Mouse (Mus musculus): ENCODE measurements at regions not wholly inside any gene's neighbourhood (a gene's known extent, or its start where the extent isn't known, plus 50 kb on each side); places are given as distances from the start of the nearest gene placed in this dataset.

DNA sequence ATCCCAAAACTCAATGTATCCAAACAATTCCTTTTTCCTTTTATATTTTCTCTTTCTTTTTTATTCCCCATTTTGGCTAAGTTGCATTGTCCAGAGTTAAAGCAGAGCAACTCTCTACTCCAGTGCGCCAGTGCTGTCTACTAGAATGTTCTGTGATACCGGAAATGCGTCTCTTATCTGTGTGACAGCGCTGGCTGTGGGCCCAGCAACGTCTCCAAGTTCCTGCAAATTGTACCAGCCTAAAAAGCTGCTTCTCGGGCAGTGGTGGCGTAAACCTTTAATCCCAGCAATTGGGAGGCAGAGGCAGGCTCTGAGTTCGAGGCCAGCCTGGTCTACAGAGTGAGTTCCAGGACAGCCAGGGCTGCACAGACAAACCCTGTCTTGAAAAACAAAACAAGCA is 59.4 kb downstream of the Cox18 start:
- no peak for DNase-seq (ENCODE audit: low spot score)
- Histone ChIP-seq H3K9me3 (no peaks in the 10 kb centered on the region), H3K36me3 (replicated peaks) (no peaks in the 10 kb centered on the region), H3K27ac (replicated peaks) (no peak overlapping the region), H3K27me3 (replicated peaks; ENCODE audit: low read depth, poor library complexity, severe bottlenecking) (no peaks in the 10 kb centered on the region), H3K4me1 (peaks cover 9% of the 10 kb centered on the region), H3K4me3 (no peak overlapping the region)
- WGBS, result 92% methylated on average over 8 of the region's 8 CpGs

DNA sequence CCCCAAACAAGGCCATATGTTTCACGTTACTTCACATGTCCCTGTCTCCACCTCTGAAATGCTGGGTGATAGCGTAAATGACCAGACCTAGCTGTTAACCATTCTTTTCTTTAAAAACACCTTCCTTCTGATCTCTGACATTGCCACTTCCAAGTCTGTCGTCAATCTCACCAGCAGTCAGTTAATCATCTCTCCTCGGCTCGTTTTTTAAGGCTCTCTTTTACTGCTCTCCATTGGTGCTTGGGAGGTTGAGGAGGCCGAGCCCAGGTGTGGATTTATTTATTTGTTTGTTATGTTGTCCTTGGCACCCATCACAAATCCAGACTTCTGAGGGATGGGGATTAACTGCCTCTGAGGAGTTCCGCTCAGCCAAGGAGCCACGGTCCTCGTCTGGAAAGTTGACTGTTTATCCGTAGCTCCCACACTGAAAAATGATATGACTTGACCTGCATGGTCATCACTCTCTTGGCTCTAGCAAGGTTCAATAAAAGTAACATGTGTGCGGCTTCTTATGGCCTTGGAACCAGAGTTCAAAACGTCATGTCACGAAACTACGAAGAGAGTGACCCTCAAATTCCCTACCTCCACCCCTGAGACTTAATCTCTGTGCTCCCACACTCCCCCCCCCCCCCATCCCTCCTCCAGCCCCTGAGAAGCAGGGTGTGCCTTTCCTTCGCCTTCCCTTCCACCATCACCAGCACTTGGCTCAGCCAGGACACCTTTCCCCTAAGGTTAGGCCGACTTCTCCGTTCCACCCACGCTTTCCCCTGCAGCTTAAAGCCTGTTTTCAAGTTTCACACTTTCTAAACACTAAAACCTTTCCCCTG is 60.6 kb downstream of the Cox18 start:
- no peaks in the 10 kb centered on the region for H3K36me3 ChIP-seq (replicated peaks)
- H3K9me3 ChIP-seq, result no peaks in the 10 kb centered on the region
- DNase-seq (ENCODE audit: low spot score), result no peak
- WGBS, result 74% methylated on average over 18 of the region's 18 CpGs
- no peak overlapping the region for H3K4me3 ChIP-seq
- H3K27ac ChIP-seq (replicated peaks), result no peak overlapping the region
- no peaks in the 10 kb centered on the region for H3K27me3 ChIP-seq (replicated peaks; ENCODE audit: low read depth, poor library complexity, severe bottlenecking)
- H3K4me1 ChIP-seq, result peaks cover 9% of the 10 kb centered on the region

DNA sequence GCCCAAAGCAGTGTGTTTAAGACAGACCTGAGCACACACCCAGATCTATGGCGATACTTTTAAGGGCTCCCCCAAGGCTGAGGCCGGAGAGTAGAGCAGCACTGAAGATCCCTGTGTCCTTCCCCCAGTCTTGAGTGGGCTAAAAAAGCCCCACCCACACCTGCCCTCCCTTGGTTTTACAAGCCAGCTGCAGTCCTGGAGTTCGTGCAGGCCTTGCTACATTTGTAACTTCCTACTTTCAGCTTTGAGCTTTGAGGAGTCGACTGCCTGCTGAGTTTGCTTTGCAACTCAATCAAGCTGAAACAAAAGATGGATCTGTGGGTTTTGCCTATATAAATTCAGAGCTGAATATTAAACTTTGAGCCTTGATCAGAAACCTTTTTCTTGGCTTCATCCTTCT is 63.5 kb downstream of the Cox18 start:
- WGBS, result 72% methylated on average over 4 of the region's 4 CpGs
- H3K4me1 ChIP-seq, result peaks cover 9% of the 10 kb centered on the region
- no peak for DNase-seq (ENCODE audit: low spot score)
- H3K4me3 ChIP-seq, result no peak overlapping the region
- H3K9me3 ChIP-seq, result no peaks in the 10 kb centered on the region
- H3K36me3 ChIP-seq (replicated peaks), result no peaks in the 10 kb centered on the region
- no peaks in the 10 kb centered on the region for H3K27me3 ChIP-seq (replicated peaks; ENCODE audit: low read depth, poor library complexity, severe bottlenecking)
- no peak overlapping the region for H3K27ac ChIP-seq (replicated peaks)

DNA sequence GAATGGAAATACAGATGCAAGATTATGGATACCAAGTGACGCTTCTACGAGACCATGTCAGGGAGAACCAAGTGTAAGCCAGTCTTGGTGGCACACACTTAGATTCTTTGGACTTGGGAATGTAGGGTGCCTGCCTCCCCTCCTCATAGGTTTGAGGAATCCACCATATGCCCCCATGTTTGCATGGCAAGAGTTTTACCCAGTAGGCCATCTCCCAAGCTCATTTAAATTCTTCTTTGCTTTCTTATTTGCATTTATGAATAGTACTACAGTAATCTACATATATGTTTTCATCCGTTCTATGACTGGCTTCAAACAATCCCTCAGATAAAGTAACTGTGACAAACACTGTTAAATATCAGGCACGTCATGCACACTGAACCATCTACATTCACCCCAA is 67.3 kb downstream of the Cox18 start:
- Histone ChIP-seq H3K4me1 (no peaks in the 10 kb centered on the region), H3K27ac (replicated peaks) (no peak overlapping the region), H3K9me3 (no peaks in the 10 kb centered on the region), H3K4me3 (no peak overlapping the region), H3K36me3 (replicated peaks) (no peaks in the 10 kb centered on the region), H3K27me3 (replicated peaks; ENCODE audit: low read depth, poor library complexity, severe bottlenecking) (no peaks in the 10 kb centered on the region)
- no peak for DNase-seq (ENCODE audit: low spot score)
- 90% methylated on average over 4 of the region's 4 CpGs for WGBS

DNA sequence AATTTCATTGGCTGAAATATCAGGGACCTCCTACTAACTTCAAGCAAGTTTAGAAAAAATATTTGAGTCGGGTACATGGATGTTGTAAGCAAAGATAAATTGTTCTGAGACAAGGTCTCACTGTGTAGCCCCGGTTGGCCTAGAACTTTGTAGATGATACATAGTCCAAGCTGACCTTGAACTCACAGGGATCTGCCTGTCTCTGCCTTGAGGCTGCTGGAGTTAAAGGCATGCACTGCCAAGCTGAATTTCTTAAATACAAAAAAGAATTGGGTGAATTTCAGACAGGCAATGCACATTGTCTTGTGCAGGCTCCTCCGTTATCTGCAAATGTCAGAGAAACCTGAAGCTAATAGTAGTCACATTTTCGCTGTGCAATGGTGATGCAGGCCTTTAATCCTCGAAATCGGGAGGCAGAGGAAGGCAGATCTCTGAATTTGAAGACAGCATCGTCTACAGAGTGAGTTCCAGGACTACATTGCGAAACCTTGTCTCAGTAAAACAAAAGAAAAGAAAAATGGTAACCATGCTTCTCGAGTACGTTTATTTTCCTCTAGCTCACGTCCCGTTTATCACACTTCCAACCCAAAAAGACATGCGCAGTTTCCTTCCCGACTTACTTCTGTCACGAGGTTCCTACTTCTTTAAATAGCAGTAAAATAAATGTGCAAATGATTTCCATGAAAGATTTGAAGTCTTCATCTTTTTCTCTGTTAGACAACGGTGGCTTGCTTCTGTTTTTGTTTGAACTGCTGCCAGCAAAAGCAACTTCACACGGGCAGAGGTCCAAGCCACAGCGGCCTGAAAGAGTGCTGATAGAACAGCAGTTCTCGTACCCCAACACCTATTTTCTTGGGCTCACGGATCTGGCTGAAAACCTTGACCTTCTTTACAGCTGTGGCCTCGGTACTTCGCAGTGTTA is 73.9 kb downstream of the Cox18 start:
- Histone ChIP-seq H3K27me3 (replicated peaks; ENCODE audit: low read depth, poor library complexity, severe bottlenecking) (no peaks in the 10 kb centered on the region), H3K36me3 (replicated peaks) (no peaks in the 10 kb centered on the region), H3K4me1 (no peaks in the 10 kb centered on the region), H3K9me3 (no peaks in the 10 kb centered on the region), H3K4me3 (no peak overlapping the region), H3K27ac (replicated peaks) (no peak overlapping the region)
- WGBS, result 90% methylated on average over 22 of the region's 22 CpGs
- DNase-seq (ENCODE audit: low spot score), result no peak

DNA sequence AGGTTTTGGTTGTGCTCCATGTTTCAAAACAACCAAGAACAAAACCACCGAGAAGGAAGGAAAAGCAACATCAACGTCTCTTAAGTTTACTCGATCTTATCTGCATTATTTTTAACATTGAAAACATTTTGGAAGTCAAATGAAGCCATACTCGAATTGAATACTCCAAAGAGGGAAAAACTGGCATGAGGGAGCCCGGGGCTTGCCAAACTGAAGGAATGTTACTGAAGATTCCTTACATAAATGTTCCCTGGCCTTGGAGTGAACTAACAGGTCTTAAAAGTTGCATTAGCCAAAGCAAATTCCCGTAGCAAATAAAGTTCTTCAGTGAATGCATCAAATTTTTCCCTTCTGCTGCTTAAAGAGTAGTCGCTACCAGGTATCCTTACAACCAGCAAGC is 87.8 kb downstream of the Cox18 start:
- Histone ChIP-seq H3K4me3 (no peak overlapping the region), H3K4me1 (no peaks in the 10 kb centered on the region), H3K27ac (replicated peaks) (no peak overlapping the region), H3K27me3 (replicated peaks; ENCODE audit: low read depth, poor library complexity, severe bottlenecking) (no peaks in the 10 kb centered on the region), H3K9me3 (no peaks in the 10 kb centered on the region), H3K36me3 (replicated peaks) (no peaks in the 10 kb centered on the region)
- 85% methylated on average over 7 of the region's 7 CpGs for WGBS
- no peak for DNase-seq (ENCODE audit: low spot score)

DNA sequence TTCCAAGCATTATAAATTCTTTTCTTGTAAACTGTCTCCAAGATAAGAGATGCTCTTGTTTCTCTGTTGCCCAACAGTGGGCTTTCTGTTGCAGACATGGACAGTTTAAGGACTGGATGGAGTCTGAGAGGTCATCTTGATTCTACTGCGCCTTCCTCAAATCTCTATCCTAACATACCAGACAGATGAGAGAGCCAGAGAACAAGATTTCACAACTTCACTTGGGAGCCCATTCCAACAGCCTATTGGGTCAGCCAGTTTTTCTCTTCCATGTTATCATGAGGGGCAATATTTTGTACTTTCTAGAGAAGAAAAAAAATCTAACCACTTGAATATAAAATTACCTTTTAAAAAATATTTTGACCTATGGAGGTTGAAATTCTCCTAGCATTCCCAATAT is 116.8 kb downstream of the Cox18 start:
- no peaks in the 10 kb centered on the region for H3K4me1 ChIP-seq
- no peak for DNase-seq (ENCODE audit: low spot score)
- 98% methylated on average over 1 of the region's 1 CpGs for WGBS
- H3K36me3 ChIP-seq (replicated peaks), result no peaks in the 10 kb centered on the region
- no peaks in the 10 kb centered on the region for H3K9me3 ChIP-seq
- H3K4me3 ChIP-seq, result no peak overlapping the region
- no peak overlapping the region for H3K27ac ChIP-seq (replicated peaks)
- no peaks in the 10 kb centered on the region for H3K27me3 ChIP-seq (replicated peaks; ENCODE audit: low read depth, poor library complexity, severe bottlenecking)

DNA sequence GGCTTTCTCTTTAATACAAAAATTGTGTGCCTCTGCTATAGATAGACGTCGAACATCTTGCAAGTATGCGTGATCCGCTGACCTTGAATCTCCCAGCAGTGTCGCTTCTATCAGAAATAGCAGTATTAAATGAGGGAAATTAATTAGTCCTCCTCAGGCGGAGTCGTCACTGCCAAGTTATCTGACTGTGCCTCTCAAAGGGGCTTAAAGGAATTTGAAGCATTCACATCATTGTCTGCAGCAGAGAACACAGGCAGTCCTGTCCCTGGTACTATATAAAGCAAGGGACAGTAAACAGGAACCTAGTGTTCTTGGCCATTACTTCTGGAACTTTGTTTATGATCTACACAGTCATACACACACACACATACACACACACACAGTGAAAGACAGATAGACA is 119.1 kb downstream of the Cox18 start:
- no peak for DNase-seq (ENCODE audit: low spot score)
- Histone ChIP-seq H3K9me3 (no peaks in the 10 kb centered on the region), H3K4me1 (no peaks in the 10 kb centered on the region), H3K27ac (replicated peaks) (no peak overlapping the region), H3K36me3 (replicated peaks) (no peaks in the 10 kb centered on the region), H3K27me3 (replicated peaks; ENCODE audit: low read depth, poor library complexity, severe bottlenecking) (no peaks in the 10 kb centered on the region), H3K4me3 (no peak overlapping the region)
- WGBS, result 73% methylated on average over 7 of the region's 7 CpGs

DNA sequence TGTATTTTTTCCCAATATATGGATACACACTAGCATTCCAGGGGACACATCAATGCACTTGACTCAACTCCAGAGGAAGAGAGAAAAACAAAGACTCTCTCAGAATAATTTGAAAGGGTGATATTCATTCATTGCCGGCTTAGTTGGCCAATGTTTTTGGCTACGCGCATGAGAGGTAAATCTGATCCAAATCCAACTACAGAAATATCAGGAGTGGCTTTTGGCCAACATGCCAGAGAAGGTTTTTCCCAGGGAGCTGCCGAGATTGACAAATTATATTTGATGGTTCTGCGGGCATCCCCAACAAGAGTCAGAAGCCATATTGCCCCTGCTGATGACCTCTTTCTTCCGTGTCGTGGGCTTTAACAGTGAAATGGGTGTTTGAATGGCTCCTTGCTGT is 135.3 kb downstream of the Cox18 start:
- no peaks in the 10 kb centered on the region for H3K36me3 ChIP-seq (replicated peaks)
- no peaks in the 10 kb centered on the region for H3K9me3 ChIP-seq
- no peaks in the 10 kb centered on the region for H3K4me1 ChIP-seq
- no peaks in the 10 kb centered on the region for H3K27me3 ChIP-seq (replicated peaks; ENCODE audit: low read depth, poor library complexity, severe bottlenecking)
- WGBS, result 91% methylated on average over 7 of the region's 7 CpGs
- H3K27ac ChIP-seq (replicated peaks), result no peak overlapping the region
- DNase-seq (ENCODE audit: low spot score), result no peak
- no peak overlapping the region for H3K4me3 ChIP-seq

DNA sequence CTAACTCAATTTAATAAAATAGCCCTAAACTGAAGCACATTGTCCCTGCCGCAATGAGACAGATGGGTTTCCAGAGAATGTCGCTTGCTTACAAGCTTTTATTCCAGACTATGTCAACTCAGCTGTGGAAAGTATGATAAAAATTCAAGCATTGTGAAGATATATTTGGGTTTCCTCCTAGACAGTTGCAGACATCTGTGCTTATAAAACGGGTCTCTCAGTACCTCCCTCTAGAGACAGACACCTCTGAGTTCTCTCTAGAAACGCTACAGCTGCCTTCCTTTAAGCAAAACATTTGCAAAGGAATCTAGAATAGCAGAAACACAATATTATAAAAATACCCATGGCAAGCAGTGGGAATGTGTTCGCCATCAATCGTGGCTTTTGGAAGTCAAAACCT is 137.3 kb downstream of the Cox18 start:
- DNase-seq (ENCODE audit: low spot score), result no peak
- Histone ChIP-seq H3K4me3 (no peak overlapping the region), H3K27me3 (replicated peaks; ENCODE audit: low read depth, poor library complexity, severe bottlenecking) (no peaks in the 10 kb centered on the region), H3K27ac (replicated peaks) (no peak overlapping the region), H3K36me3 (replicated peaks) (no peaks in the 10 kb centered on the region), H3K9me3 (no peaks in the 10 kb centered on the region), H3K4me1 (no peaks in the 10 kb centered on the region)
- WGBS, result 86% methylated on average over 6 of the region's 6 CpGs

DNA sequence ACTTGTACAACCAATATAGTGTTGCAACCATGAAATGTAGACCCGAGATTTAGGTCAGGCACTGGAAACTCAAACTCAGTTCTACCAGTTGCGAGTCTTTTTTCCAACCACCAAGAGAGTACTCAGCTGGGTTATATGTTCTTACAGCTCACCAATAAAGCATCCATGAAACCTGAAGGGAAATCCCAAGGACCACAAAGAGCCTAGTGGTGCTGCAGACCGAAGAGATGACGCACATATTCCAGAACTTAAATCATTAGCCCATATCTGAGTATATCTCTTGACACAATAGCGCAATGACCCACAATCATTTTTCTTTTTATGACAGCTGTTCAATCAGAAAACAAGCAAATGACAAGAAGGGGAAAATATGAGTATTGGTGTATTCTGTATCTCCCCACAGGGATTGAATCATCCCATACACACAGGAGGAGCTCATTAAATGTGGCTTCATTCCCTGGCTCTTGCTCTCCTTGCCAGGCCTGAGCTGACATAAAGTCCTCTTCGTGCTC is 146.7 kb downstream of the Cox18 start:
- WGBS, result 92% methylated on average over 6 of the region's 6 CpGs
- H3K4me3 ChIP-seq, result no peak overlapping the region
- no peak overlapping the region for H3K27ac ChIP-seq (replicated peaks)
- no peaks in the 10 kb centered on the region for H3K27me3 ChIP-seq (replicated peaks; ENCODE audit: low read depth, poor library complexity, severe bottlenecking)
- no peak for DNase-seq (ENCODE audit: low spot score)
- H3K36me3 ChIP-seq (replicated peaks), result no peaks in the 10 kb centered on the region
- H3K9me3 ChIP-seq, result no peaks in the 10 kb centered on the region
- no peaks in the 10 kb centered on the region for H3K4me1 ChIP-seq

DNA sequence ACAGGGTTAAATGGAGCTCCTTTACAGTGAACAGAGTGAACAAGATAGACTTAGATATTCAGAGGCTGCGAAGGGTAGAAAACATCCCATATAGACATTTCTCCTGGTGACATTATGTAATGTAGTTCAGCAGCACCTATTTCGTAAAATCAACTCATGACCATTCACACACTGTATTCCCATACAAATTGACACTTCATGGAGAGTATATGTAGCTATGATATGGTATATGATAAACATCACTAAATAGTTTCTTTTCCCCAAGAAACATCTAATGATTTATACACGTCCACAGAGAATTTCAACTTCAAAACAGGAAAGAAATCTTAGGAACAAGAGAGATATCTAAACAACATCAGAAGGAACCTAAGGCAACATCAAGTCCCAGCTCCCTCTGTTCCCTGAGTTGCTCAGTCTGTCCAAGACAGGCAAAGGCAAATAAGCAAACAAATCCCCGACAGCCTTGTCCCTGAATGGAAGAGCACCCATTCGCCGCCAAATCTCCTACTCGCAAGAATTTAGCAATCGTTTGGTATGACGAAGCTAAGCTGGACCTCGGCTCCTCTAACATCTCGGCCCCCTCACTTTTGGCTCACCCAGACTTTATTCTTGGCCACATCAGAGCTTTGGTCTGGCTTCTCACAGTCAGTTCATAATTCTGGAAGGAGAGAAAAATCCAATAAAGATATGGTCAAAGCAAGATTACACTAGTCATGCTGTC is 148.0 kb downstream of the Cox18 start:
- DNase-seq (ENCODE audit: low spot score), result no peak
- H3K4me3 ChIP-seq, result no peak overlapping the region
- no peaks in the 10 kb centered on the region for H3K9me3 ChIP-seq
- no peaks in the 10 kb centered on the region for H3K4me1 ChIP-seq
- H3K27me3 ChIP-seq (replicated peaks; ENCODE audit: low read depth, poor library complexity, severe bottlenecking), result no peaks in the 10 kb centered on the region
- no peak overlapping the region for H3K27ac ChIP-seq (replicated peaks)
- 96% methylated on average over 11 of the region's 11 CpGs for WGBS
- H3K36me3 ChIP-seq (replicated peaks), result no peaks in the 10 kb centered on the region

Measured in embryonic facial prominence, embryonic 10.5 days (tissue).